Mouse (Mus musculus): ENCODE results near the gene Nfrkb. TPM values are rescaled to one million over a fixed set of nuclear protein-coding genes. Genes with fewer than 3 reads are reported as not detected.

The Nfrkb gene
- polyA plus RNA-seq, 1 experiment from 2014 or later = 30.7 TPM

DNA sequence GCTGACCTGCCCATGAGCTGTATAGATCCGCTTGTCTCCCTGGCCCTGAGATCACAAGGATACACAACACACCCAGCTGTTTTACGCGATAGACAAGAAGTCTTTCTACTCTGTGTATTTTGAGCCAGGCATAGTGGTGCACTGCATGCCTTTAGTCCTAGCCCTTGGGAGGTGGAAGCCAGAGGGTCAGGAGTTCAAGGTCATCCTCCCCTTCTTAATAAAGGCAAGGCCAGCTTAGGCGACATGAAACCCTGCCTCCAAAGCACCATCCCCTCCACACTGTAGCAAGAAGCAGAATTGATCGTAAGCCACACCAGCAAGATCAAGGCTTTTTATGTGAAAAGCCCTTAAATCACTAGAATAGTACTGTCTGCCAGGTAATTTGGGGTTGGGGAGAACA, 45.8 kb downstream of the Nfrkb start:
- Histone ChIP-seq H3K27ac (no peak overlapping the region), H3K4me2 (no peak overlapping the region), H3K36me3 (replicated peaks) (no peaks in the 10 kb centered on the region), H3K4me1 (no peaks in the 10 kb centered on the region), H3K9ac (no peak overlapping the region), H3K4me3 (replicated peaks) (no peak overlapping the region), H3K27me3 (no peaks in the 10 kb centered on the region), H3K9me3 (no peaks in the 10 kb centered on the region)
- no peak for ATAC-seq (ENCODE audit: low FRiP score)
- 88% methylated on average over 5 of the region's 5 CpGs for WGBS

DNA sequence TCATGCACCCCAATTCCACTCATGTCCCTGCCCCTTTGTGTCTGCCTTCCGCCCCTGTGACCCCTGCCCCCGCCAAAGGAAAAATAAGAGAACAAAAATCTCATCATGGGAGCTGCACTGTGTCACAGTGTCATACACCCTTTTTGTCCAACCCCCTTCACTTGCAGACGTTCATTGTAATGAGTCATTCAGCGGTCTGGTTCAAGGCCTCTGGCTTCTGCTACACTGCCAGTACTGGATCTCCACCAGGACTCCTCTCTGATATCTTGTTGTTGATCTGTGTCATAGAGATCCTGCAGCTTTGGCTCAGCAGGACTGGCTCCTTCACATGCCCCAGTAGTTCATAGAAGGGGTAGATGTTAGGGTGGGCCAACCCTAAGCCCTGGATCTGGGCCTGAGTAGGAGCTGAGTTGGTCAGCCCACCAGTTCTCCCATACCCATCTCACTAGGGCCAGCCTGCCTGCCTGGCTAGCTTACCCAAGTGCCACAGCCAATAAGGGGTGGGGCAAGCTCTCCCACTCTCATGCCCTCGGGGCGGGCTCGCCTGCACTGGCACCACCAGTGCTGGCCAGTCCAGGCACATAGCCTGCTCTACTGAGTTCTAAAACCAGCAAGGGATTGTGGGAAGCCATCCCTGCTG, 46.5 kb downstream of the Nfrkb start:
- Histone ChIP-seq H3K27me3 (no peaks in the 10 kb centered on the region), H3K9ac (no peak overlapping the region), H3K4me2 (no peak overlapping the region), H3K36me3 (replicated peaks) (no peaks in the 10 kb centered on the region), H3K4me3 (replicated peaks) (no peak overlapping the region), H3K4me1 (no peaks in the 10 kb centered on the region), H3K27ac (no peak overlapping the region), H3K9me3 (no peaks in the 10 kb centered on the region)
- no peak for ATAC-seq (ENCODE audit: low FRiP score)
- 85% methylated on average over 7 of the region's 7 CpGs for WGBS

DNA sequence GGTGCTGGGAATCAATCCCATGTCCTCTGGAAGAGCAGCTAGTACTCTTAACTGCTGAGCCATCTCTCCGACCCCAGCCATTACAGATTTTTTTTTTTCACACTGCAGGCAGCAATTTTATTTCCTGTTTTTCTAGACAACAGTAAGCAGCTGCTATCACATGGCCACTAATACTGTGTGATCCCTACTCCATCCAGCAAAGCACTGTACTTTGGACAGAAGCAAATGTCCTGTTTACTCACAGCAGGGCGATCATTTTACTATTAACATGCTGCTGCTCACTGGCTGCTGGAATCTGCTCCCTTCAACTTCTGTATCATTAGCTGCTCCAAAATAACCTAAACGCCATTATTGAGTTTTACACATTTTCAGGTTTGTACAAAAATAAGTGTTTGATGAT, 47.4 kb downstream of the Nfrkb start:
- no peak for ATAC-seq (ENCODE audit: low FRiP score)

DNA sequence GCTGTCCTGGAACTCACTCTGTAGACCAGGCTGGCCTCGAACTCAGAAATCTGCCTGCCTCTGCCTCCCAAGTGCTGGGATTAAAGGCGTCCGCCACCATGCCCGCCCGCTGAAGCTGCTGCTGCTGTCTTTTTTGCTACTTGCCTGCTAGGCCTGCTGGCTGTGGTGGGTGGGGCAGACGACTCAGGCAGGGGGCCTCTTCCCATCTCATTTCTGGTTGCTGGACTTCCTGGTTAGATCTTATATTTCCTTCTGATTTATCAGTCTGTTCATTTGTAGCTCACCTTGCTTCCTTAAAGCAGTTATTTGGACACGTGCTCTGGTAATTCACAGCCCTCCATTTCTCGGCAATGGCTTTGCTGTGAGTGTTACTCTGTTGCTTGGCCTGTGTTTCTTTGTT, 49.4 kb downstream of the Nfrkb start:
- Histone ChIP-seq H3K27me3 (no peaks in the 10 kb centered on the region), H3K4me2 (no peak overlapping the region), H3K9me3 (no peaks in the 10 kb centered on the region), H3K4me1 (no peaks in the 10 kb centered on the region), H3K4me3 (replicated peaks) (no peak overlapping the region), H3K9ac (no peak overlapping the region), H3K36me3 (replicated peaks) (no peaks in the 10 kb centered on the region), H3K27ac (no peak overlapping the region)
- no peak for ATAC-seq (ENCODE audit: low FRiP score)
- WGBS = 89% methylated on average over 8 of the region's 8 CpGs

More for the DNA sequence above, 47.4 kb downstream of the Nfrkb start:
- 88% methylated on average over 3 of the region's 3 CpGs for WGBS
- H3K4me2 ChIP-seq = no peak overlapping the region
- H3K9me3 ChIP-seq = no peaks in the 10 kb centered on the region
- H3K36me3 ChIP-seq (replicated peaks) = no peaks in the 10 kb centered on the region
- no peak overlapping the region for H3K4me3 ChIP-seq (replicated peaks)
- no peaks in the 10 kb centered on the region for H3K27me3 ChIP-seq
- H3K27ac ChIP-seq = no peak overlapping the region
- H3K9ac ChIP-seq = no peak overlapping the region
- H3K4me1 ChIP-seq = no peaks in the 10 kb centered on the region

DNA sequence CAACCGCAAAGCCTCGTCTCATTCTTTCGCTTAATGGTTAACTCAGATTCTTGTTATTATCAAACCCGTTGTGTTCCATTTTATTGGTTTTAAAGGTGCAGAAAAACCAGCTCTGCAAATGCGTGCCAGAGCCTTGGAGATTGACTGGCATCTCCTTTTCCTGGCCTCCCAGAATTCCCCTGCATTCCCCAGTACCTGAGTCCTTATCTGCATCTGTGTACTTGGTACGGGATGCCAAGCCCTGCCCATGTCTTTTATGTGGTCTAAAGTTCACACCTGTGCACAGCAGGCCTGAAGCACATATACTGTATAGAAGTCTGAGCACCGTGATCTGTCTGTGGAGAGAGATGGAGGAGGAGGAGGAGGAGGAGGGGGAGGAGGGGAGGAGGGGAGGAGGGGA, 51.9 kb downstream of the Nfrkb start:
- Histone ChIP-seq H3K36me3 (replicated peaks) (no peaks in the 10 kb centered on the region), H3K4me1 (no peaks in the 10 kb centered on the region), H3K27me3 (no peaks in the 10 kb centered on the region), H3K4me2 (no peak overlapping the region), H3K9me3 (no peaks in the 10 kb centered on the region), H3K27ac (no peak overlapping the region), H3K4me3 (replicated peaks) (no peak overlapping the region), H3K9ac (no peak overlapping the region)
- 91% methylated on average over 6 of the region's 7 CpGs for WGBS
- no peak for ATAC-seq (ENCODE audit: low FRiP score)

DNA sequence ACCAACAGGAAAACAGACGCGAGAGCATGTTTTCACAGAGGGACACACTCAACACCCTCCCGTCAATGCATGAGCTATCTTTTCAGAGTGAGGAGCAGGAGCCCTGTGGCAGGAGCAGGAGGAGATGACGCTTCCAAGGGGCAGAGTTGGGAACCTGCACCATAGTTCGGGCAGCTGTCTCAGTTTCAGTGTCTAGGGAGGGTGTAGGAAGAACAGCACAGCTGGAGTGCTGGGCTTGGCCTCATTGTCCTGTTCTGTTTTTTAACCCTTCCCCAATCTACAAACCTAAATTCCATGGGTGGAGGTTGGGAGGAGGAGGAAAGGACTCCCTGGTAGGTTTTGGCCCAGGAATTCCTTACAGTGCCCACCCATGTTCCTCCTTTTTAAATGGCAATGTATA, 52.8 kb downstream of the Nfrkb start:
- H3K27ac ChIP-seq = no peak overlapping the region
- no peaks in the 10 kb centered on the region for H3K36me3 ChIP-seq (replicated peaks)
- H3K4me2 ChIP-seq = no peak overlapping the region
- no peaks in the 10 kb centered on the region for H3K9me3 ChIP-seq
- no peak for ATAC-seq (ENCODE audit: low FRiP score)
- no peak overlapping the region for H3K9ac ChIP-seq
- no peak overlapping the region for H3K4me3 ChIP-seq (replicated peaks)
- no peaks in the 10 kb centered on the region for H3K27me3 ChIP-seq
- H3K4me1 ChIP-seq = no peaks in the 10 kb centered on the region
- whole genome bisulfite sequencing = 70% methylated on average over 5 of the region's 5 CpGs

DNA sequence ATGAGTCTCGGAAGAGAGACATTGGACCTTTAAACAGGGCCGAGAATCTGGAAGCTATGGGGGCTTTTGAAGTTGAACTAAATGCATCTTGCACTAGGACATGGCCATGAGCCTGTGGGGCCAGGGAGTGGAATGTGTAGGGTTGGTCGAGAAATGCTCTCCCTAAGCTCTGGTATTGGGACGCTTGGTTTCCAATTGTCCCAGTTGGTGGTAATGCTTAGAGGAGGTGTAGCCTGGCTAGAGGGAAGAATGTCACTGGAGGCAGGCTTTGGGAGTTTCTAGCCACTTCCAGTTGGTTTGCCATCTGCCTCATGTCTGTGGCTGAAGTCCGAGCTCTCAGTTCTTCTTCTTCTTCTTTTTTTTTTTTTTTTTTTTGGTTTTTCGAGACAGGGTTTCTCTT, 53.3 kb downstream of the Nfrkb start:
- Histone ChIP-seq H3K4me2 (no peak overlapping the region), H3K27me3 (no peaks in the 10 kb centered on the region), H3K9me3 (no peaks in the 10 kb centered on the region), H3K4me3 (replicated peaks) (no peak overlapping the region), H3K36me3 (replicated peaks) (no peaks in the 10 kb centered on the region), H3K27ac (no peak overlapping the region), H3K9ac (no peak overlapping the region), H3K4me1 (no peaks in the 10 kb centered on the region)
- no peak for ATAC-seq (ENCODE audit: low FRiP score)
- 87% methylated on average over 6 of the region's 6 CpGs for WGBS

DNA sequence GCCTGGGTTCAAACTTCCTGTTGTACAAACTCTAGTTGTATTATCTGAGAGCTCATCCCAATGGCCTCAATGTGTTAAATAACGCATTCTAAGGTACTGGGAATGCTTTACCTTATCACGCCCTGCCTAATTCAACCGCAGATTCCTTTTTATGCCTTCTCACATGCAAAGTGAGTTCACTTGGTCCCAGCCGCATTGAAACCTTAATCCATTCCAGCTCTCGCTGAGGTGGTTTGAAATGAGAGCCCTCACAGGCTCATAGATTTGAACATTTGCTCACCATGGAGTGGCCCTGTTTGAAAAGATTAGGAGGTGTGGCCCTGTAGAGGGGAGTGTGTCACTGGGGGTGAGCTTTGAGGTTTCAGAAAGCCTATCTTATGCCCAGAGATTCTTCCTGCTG, 54.4 kb downstream of the Nfrkb start:
- H3K4me3 ChIP-seq (replicated peaks) = no peak overlapping the region
- H3K27me3 ChIP-seq = no peaks in the 10 kb centered on the region
- no peak overlapping the region for H3K9ac ChIP-seq
- no peak for ATAC-seq (ENCODE audit: low FRiP score)
- no peaks in the 10 kb centered on the region for H3K9me3 ChIP-seq
- H3K4me1 ChIP-seq = no peaks in the 10 kb centered on the region
- H3K4me2 ChIP-seq = no peak overlapping the region
- WGBS = 86% methylated on average over 5 of the region's 5 CpGs
- H3K27ac ChIP-seq = no peak overlapping the region
- H3K36me3 ChIP-seq (replicated peaks) = no peaks in the 10 kb centered on the region

DNA sequence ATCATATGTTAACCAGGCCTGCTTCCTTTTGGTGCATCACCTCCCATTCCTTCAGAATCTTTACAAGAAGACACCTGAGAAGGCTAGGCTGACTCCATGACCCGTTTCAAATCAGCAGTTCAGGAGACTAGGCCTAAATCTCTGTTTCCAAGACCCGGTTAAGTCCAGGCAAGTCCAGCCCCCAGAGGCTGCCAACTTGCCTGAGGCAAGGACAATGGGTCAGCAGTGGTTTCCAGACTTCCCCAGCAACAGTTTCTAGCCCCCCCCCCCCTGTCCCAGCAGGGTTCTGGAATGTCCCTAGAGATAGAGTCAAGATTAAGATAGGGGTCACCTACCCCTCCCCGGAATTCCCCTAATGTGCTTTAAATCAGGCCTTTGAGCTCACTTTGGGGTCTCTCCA, 55.5 kb downstream of the Nfrkb start:
- Histone ChIP-seq H3K27ac (no peak overlapping the region), H3K4me3 (replicated peaks) (no peak overlapping the region), H3K27me3 (no peaks in the 10 kb centered on the region), H3K9me3 (no peaks in the 10 kb centered on the region), H3K9ac (no peak overlapping the region), H3K4me1 (no peaks in the 10 kb centered on the region), H3K4me2 (no peak overlapping the region), H3K36me3 (replicated peaks) (no peaks in the 10 kb centered on the region)
- no peak for ATAC-seq (ENCODE audit: low FRiP score)
- 76% methylated on average over 3 of the region's 3 CpGs for WGBS

DNA sequence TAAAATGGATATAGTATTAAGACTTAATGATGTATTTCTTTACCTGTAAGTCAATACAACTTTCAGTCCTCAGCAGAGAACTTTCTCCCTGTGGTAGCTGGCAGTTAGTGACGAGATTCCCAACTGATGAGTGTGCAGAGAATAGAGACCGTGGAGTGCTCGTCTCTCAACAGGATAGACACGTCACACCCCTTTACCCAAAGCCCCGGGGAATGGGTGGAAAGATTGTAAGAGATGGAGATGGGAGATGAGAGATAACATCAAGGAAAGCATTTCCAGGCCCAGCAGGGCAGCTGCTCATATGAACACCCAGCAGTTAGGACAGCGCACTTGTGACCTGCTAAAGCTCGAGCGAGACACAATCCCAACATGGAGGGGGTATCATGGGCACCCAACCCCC, 58.2 kb downstream of the Nfrkb start:
- Histone ChIP-seq H3K27me3 (no peaks in the 10 kb centered on the region), H3K4me2 (no peak overlapping the region), H3K36me3 (replicated peaks) (no peaks in the 10 kb centered on the region), H3K4me1 (no peaks in the 10 kb centered on the region), H3K27ac (no peak overlapping the region), H3K9ac (no peak overlapping the region), H3K4me3 (replicated peaks) (no peak overlapping the region), H3K9me3 (no peaks in the 10 kb centered on the region)
- 83% methylated on average over 8 of the region's 8 CpGs for WGBS
- no peak for ATAC-seq (ENCODE audit: low FRiP score)

DNA sequence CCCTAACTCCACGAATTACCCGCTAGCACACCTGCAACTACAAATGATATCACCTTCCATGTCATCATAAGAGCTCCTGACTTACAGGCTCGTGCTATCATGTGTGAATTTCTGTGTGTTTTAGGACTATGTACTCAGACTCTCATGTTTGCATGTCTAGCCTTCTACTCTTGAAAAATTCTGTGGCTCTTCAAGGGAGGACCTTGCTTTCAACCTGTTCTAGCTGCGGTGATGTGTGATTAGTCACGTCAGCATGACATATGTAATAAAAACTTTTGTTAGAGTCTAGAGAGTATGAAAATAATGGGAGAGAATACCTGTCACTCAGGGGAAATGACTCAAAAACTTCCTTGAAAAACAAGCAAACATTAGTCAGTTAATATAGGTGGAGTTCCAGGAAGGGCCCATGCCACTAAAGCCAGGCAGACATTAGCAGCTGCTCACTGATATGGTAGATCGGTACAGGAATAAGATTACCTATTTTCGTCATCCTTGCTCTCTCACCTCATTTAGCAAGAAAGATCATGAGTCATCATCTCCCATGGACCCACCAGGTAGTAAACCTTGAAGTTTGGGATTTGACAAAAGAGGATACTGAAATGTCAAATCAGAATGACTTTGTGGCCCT, 63.3 kb downstream of the Nfrkb start:
- no peaks in the 10 kb centered on the region for H3K36me3 ChIP-seq (replicated peaks)
- H3K27ac ChIP-seq = no peak overlapping the region
- 91% methylated on average over 7 of the region's 7 CpGs for WGBS
- no peak overlapping the region for H3K4me3 ChIP-seq (replicated peaks)
- no peaks in the 10 kb centered on the region for H3K4me1 ChIP-seq
- no peak overlapping the region for H3K4me2 ChIP-seq
- no peaks in the 10 kb centered on the region for H3K9me3 ChIP-seq
- no peaks in the 10 kb centered on the region for H3K27me3 ChIP-seq
- ATAC-seq (ENCODE audit: low FRiP score) = no peak
- no peak overlapping the region for H3K9ac ChIP-seq

DNA sequence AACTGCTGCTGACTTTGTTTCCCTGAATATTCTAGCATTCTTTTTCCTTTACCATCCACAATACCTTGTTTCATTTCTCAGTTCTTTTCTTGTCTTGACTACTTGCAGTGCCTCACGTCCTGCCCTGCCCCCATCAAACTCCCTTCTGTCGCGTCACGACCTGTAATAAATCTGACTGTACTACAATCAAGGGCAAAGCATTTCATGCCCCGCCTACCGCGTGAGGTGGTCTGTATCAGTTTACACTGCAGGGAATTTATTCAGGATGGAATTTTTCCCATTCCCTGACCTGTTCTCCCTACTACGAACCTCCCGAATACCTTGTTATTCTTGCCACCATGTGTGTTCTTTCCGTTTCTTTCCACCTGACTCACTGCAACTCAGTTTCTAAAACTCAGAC, 66.2 kb downstream of the Nfrkb start:
- Histone ChIP-seq H3K4me2 (no peak overlapping the region), H3K9me3 (no peaks in the 10 kb centered on the region), H3K27ac (no peak overlapping the region), H3K9ac (no peak overlapping the region), H3K27me3 (no peaks in the 10 kb centered on the region), H3K4me1 (no peaks in the 10 kb centered on the region), H3K4me3 (replicated peaks) (no peak overlapping the region), H3K36me3 (replicated peaks) (no peaks in the 10 kb centered on the region)
- 85% methylated on average over 10 of the region's 10 CpGs for WGBS
- no peak for ATAC-seq (ENCODE audit: low FRiP score)

DNA sequence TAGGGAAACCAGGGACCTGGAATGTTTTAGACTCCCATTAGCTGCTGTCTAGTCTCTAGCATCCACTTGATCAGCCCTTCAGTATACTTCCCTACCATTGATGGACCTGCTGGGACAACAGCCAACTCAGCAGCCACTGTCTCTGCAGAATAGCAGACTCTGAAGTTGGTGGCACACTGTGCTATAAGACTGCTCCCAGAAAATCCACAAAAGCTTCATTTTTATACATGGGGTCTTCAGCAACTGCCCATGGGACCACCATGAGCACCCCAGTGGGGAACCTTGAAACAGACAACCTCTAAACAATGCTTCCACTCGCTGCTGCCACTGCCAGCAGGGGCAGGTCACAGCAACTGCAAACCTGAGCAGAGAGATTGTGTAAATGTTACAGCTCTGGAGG, 68.4 kb downstream of the Nfrkb start:
- no peak overlapping the region for H3K4me3 ChIP-seq (replicated peaks)
- H3K9ac ChIP-seq = no peak overlapping the region
- H3K4me2 ChIP-seq = no peak overlapping the region
- H3K9me3 ChIP-seq = no peaks in the 10 kb centered on the region
- 54% methylated on average over 1 of the region's 1 CpGs for WGBS
- no peaks in the 10 kb centered on the region for H3K4me1 ChIP-seq
- ATAC-seq (ENCODE audit: low FRiP score) = no peak
- no peaks in the 10 kb centered on the region for H3K27me3 ChIP-seq
- H3K27ac ChIP-seq = no peak overlapping the region
- H3K36me3 ChIP-seq (replicated peaks) = no peaks in the 10 kb centered on the region
